Mouse (Mus musculus) neural tube, embryonic 15.5 days (tissue): ENCODE data around the gene Nifk. TPM values are rescaled to one million over a fixed set of nuclear protein-coding genes. Genes with fewer than 3 reads are reported as not detected.

Experiments used
- ATAC-seq: fragments of 200-750 bp; cut with Nextera tagmentation; 2 replicates; pipeline ENCODE4 v1.8.0; 2017; ENCODE audit warnings: mild to moderate bottlenecking, moderate TSS enrichment, moderate library complexity; ENCODE audit not compliant: low FRiP score
- H3K27ac ChIP-seq: fragments of 300-500 bp; sonication (generic); replicated peaks from 2 replicates; pipeline ENCODE4 v1.5.1; 2015; ENCODE audit warnings: mild to moderate bottlenecking, inconsistent platforms
- H3K27me3 ChIP-seq: fragments of 300-500 bp; sonication (generic); replicated peaks from 2 replicates; pipeline ENCODE4 v1.6.1; 2015; ENCODE audit warnings: inconsistent platforms
- H3K36me3 ChIP-seq: fragments of 300-500 bp; sonication (generic); 2 replicates; pipeline ENCODE4 v1.6.1; 2015; ENCODE audit warnings: inconsistent platforms
- H3K4me1 ChIP-seq: fragments of 300-500 bp; sonication (generic); 2 replicates; pipeline ENCODE4 v1.6.1; 2015; ENCODE audit warnings: inconsistent platforms
- H3K4me2 ChIP-seq: fragments of 300-500 bp; sonication (generic); 2 replicates; pipeline ENCODE4 v1.6.1; 2015; ENCODE audit warnings: inconsistent platforms, mild to moderate bottlenecking, moderate library complexity
- H3K4me3 ChIP-seq: fragments of 300-500 bp; sonication (generic); replicated peaks from 2 replicates; pipeline ENCODE4 v1.5.1; 2015; ENCODE audit warnings: mild to moderate bottlenecking, inconsistent platforms
- H3K9ac ChIP-seq: fragments of 300-500 bp; sonication (generic); replicated peaks from 2 replicates; pipeline ENCODE4 v1.6.1; 2015; ENCODE audit warnings: mild to moderate bottlenecking, inconsistent platforms
- H3K9me3 ChIP-seq: fragments of 300-500 bp; sonication (generic); replicated peaks from 2 replicates; pipeline ENCODE4 v1.6.1; 2016; ENCODE audit warnings: inconsistent platforms
- WGBS: fragments of 180-500 bp; shearing (Covaris S2); methylation state at CpG from one replicate; pipeline ENCODE4 v1.1.7; 2015; ENCODE audit warnings: mixed read lengths; 5-methylcytosine and 5-hydroxymethylcytosine counted together
- polyA plus RNA-seq: library from polyadenylated mRNA; unstranded; fragments of >200 nt; fragmentation: Nextera tagmentation; extraction: Ambion mirVana; gene quantifications from 2 replicates; pipeline ENCODE4 v1.2.1, GENCODE M21; 2015

Nifk gene
- polyA plus RNA-seq, 1 experiment from 2014 or later = 60.4 TPM

DNA sequence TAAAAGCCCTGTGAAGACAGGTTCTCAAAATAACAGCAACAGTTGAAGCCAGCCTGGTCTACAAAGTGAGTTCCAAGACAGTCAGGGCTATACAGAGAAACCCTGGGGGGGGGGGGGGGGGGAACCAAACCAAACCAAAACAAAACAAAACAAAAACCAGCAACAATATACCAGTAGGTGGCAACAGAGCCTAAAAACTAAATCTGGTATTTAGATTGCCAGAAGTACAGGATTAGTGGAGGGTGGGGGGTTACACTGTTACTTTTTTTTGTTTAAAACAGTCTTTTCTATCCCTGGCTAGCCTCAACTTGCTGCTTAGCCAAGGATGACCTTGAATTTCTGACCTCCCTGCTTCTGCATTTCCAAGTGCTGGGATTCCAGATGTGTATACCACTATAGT, 14.2 kb downstream of the Nifk start:
- Histone ChIP-seq H3K4me3 (no peak overlapping the region), H3K36me3 (peaks cover 41% of the 10 kb centered on the region), H3K9ac (no peak overlapping the region), H3K4me1 (no peaks in the 10 kb centered on the region), H3K4me2 (no peak overlapping the region), H3K9me3 (no peaks in the 10 kb centered on the region), H3K27me3 (no peaks in the 10 kb centered on the region), H3K27ac (no peak overlapping the region)
- no peak for ATAC-seq

DNA sequence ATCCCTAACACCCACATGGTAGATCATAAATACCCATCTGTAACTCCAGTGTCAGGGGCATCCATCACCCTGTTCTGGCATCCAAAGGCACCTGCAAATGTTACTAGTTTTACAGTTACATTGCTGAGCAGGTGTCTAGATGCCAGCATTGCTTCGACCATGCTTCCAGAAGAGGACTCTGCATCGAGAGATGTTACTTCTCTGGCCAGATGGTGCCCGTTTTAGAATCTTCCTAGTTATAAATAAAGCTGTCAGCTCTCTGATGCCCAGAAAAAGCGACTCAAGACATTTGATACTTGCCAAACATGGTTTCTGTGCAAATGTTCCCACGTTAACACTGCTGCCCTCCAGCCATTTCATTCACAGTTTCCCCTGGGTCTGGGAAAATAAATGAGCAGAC, 16.3 kb downstream of the Nifk start:
- Histone ChIP-seq H3K9ac (no peak overlapping the region), H3K9me3 (no peaks in the 10 kb centered on the region), H3K4me2 (no peak overlapping the region), H3K4me1 (no peaks in the 10 kb centered on the region), H3K27me3 (no peaks in the 10 kb centered on the region), H3K4me3 (no peak overlapping the region), H3K36me3 (peaks cover 21% of the 10 kb centered on the region), H3K27ac (no peak overlapping the region)
- 83% methylated on average over 5 of the region's 5 CpGs for WGBS
- ATAC-seq = no peak

DNA sequence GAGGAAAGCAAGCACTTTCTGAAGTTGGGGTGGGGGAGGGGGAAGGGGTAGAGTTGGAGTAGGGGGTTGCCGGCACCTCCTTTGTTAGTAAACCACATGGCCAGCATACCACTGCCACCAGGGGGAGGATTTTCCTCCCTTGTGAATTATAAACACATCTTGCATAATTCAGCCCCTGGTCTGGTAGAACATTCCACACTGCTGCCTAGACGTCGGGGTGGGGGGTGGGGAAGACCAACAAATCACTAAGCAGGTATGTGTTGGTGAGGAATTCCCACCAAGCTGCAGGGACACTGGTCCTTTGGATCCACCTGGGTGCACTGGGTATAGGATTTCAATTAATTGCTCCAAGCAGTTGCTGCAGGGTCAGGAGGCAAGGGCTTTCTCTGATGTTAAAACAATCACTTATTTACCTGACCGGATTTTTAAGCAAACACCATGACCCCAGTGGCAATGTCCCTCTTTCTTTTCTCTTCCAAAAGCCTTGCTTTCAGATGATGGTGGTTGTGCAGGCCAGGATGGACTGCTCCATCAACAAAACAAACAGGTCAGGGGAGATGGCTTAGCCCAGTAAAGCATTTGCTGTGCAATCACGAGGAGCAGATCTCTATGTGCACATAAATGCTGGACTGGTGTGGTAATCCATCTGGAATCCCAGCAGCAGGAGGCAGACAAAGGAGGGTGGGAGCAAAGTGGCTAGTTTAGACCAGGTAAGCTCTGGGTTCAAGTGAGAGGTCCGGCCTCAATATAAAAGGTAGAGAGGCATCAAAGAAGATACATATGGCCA, 22.2 kb downstream of the Nifk start:
- H3K4me1 ChIP-seq = no peaks in the 10 kb centered on the region
- H3K27me3 ChIP-seq = no peaks in the 10 kb centered on the region
- H3K27ac ChIP-seq = no peak overlapping the region
- H3K36me3 ChIP-seq = no peaks in the 10 kb centered on the region
- WGBS = 51% methylated on average over 6 of the region's 6 CpGs
- no peak for ATAC-seq
- no peaks in the 10 kb centered on the region for H3K9me3 ChIP-seq
- H3K4me3 ChIP-seq = no peak overlapping the region
- no peak overlapping the region for H3K4me2 ChIP-seq
- H3K9ac ChIP-seq = no peak overlapping the region

DNA sequence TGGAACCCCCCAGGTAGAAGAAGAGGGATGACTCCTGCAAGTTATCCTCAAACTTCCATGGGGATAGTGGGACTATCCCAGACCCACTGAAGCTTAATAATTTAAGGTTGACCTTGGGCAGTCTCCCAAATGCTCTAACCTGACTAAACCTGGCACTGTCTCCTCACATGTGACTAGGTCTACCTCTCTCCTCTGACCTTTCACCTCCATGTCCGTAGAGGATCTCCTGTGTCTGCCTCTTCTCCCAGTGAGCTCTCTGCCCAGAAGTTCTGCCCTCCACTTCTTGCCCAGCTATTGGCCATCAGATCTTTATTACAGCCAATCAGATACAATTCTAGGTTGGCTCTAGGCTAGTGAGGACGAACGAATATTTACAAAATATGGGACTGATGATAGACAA, 28.3 kb downstream of the Nifk start:
- whole genome bisulfite sequencing = 81% methylated on average over 3 of the region's 3 CpGs

DNA sequence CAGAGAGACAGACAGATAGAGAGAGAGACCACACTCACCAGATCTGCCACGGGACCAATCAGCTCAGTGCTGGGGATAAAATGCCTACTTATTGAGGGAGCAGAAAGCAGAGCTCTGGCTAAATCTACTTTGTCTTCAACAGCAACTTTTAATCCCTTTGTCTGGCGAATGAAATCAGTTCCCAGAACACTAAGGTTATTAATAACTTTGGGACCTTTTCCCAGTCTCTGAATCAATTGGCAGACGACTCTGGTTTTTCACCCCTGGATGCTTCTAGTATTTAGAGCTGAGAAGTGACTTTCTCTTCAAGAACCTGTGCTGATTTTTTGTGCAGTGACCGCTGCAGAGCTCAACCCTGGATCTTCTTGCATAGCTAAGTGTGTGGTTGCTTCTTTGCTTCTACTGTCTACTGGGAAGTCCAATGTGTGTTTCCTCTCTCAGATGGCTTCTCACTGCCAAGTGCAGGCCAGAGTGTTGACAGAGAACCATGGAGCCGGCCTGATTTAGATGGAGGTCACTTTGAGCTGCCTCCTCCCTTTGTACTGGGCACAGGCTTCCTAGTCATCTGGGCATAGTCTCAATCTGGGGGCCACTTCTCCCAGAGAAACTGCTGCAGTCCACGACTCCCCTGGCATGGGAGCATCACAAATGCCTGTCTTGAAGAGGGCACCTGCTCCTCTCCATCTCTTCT, 37.6 kb downstream of the Nifk start:
- Histone ChIP-seq H3K27ac (no peak overlapping the region), H3K27me3 (no peaks in the 10 kb centered on the region), H3K4me1 (no peaks in the 10 kb centered on the region), H3K4me2 (no peak overlapping the region), H3K4me3 (no peak overlapping the region), H3K9ac (no peak overlapping the region), H3K9me3 (no peaks in the 10 kb centered on the region), H3K36me3 (no peaks in the 10 kb centered on the region)
- ATAC-seq = no peak
- 77% methylated on average over 6 of the region's 6 CpGs for WGBS

More for the DNA sequence above, 28.3 kb downstream of the Nifk start:
- Histone ChIP-seq H3K9me3 (no peaks in the 10 kb centered on the region), H3K36me3 (no peaks in the 10 kb centered on the region), H3K27me3 (no peaks in the 10 kb centered on the region), H3K4me3 (no peak overlapping the region), H3K4me2 (no peak overlapping the region), H3K9ac (no peak overlapping the region), H3K27ac (no peak overlapping the region), H3K4me1 (no peaks in the 10 kb centered on the region)
- ATAC-seq = no peak

DNA sequence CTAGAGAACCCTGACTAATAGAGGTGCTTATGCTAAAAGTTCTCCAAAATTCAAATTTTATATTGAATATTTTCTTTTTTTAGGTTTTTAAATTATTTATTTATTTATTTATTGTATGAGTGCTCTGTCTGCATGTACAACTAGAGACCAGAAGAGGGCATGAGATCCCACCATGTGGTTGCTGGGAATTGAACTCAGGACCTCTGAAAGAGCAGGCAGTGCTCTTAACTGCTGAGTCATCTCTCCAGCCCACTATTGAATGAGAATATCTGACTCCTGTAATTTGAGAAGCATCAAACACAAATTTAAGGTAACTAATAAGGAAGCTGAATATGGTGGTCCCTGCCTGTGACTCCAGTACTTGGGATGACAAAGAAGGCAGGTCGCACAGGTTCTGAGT, 46.3 kb downstream of the Nifk start:
- Histone ChIP-seq H3K36me3 (no peaks in the 10 kb centered on the region), H3K9ac (no peak overlapping the region), H3K4me2 (no peak overlapping the region), H3K27ac (no peak overlapping the region), H3K4me1 (no peaks in the 10 kb centered on the region), H3K27me3 (no peaks in the 10 kb centered on the region), H3K9me3 (no peaks in the 10 kb centered on the region), H3K4me3 (no peak overlapping the region)
- WGBS = 85% methylated on average over 1 of the region's 1 CpGs
- no peak for ATAC-seq

DNA sequence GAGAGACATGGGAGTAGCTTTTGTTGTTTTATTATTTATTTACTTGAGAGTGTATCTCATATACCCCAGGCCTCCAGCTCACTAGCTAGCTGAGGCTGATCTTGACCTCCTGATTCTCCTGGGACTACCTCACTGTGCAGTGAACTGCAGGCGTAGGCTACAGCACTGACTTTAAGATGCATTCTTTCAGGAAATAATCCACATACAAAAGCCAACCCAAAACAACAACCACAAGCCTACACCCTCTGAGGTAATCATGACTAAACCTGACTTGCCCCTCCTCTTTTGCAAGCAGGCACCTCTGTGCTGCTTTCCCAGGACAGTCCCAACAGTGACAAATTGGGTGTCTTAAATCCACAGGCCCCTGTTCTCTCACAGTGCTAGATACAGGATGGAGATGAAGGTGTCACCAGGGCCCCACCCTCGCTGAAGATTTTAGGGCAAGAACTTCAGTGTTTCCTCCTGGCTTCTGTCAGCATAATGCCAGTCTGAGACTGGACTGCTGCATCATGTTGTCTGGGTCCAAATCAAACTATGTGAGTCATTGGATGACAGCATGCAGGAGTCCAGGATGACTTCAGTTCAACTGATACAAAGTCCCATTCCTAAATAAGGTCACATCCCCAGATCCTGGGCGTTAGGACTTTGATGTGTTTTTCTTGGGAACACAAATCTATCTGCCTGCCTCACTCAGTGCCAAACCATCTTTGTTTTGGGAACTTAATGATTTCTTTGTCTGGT, 47.3 kb downstream of the Nifk start:
- Histone ChIP-seq H3K36me3 (no peaks in the 10 kb centered on the region), H3K4me3 (no peak overlapping the region), H3K4me1 (no peaks in the 10 kb centered on the region), H3K9me3 (no peaks in the 10 kb centered on the region), H3K4me2 (no peak overlapping the region), H3K9ac (no peak overlapping the region), H3K27me3 (no peaks in the 10 kb centered on the region), H3K27ac (no peak overlapping the region)
- no peak for ATAC-seq
- 80% methylated on average over 3 of the region's 3 CpGs for WGBS

DNA sequence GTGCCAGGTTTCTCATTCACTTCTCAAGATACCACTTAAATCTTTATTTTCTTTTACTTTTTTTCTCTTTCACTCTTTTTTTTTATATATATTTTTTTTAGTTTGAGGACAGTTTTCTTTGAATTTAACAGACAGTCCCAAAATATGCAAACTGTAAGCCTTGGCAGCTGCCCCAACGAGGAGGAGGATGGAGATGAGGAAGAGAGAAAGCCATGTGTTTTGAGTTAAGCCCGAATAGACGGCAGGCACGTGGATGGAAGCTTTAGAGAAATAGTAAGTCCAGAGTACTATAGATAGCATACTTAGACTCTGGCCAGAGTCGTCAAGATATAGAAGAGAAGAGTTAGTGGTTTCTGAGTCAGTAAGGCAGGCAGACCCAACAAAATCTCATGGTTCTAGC, 56.1 kb downstream of the Nifk start:
- Histone ChIP-seq H3K4me2 (no peak overlapping the region), H3K36me3 (no peaks in the 10 kb centered on the region), H3K9me3 (no peaks in the 10 kb centered on the region), H3K27me3 (no peaks in the 10 kb centered on the region), H3K4me1 (no peaks in the 10 kb centered on the region), H3K9ac (no peak overlapping the region), H3K4me3 (no peak overlapping the region), H3K27ac (no peak overlapping the region)
- WGBS = 85% methylated on average over 5 of the region's 5 CpGs
- no peak for ATAC-seq

DNA sequence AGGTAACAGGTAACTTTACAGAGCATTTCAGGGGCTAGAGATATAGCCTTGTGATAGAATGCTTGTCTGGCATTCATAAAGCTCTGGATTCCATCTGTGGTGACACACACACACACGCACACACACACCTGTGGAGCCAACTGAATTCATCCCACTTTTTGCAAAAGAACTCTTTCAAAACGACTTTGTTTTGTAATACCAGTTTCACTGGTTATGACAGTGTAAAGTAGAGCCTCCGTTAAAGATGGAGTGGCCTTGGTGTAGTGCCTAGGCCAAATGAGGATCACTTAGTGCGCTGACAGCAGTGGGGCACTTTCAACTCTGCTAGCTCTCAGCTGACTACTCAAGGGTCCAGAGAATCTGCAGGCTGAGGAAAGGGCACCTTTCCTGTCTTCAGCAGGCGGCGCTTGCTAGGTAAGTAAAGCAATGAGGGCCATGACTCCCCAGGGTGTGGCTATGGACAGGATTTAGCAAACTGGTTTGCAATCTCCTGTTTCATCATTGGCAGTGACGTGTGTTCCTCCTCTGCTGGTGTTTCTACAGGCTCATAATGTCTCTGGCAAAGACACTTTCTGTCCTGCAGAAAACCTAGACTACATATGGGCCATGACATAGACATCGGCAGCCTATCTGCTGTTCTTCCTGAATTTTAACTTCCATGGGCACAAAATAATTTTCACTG, 58.6 kb downstream of the Nifk start:
- H3K27ac ChIP-seq = no peak overlapping the region
- H3K4me3 ChIP-seq = no peak overlapping the region
- no peaks in the 10 kb centered on the region for H3K27me3 ChIP-seq
- no peak overlapping the region for H3K9ac ChIP-seq
- 85% methylated on average over 8 of the region's 8 CpGs for WGBS
- no peaks in the 10 kb centered on the region for H3K36me3 ChIP-seq
- H3K4me2 ChIP-seq = no peak overlapping the region
- no peak for ATAC-seq
- no peaks in the 10 kb centered on the region for H3K4me1 ChIP-seq
- H3K9me3 ChIP-seq = no peaks in the 10 kb centered on the region
